Mouse (Mus musculus) heart, embryonic 16.5 days (tissue): ENCODE measurements around the gene Tspan3. TPM values are rescaled to one million over a fixed set of nuclear protein-coding genes. Genes with fewer than 3 reads are reported as not detected.

ENCODE experiments used
- ATAC-seq: fragments of 200-750 bp; cut with Nextera tagmentation; replicated peaks from 2 replicates; pipeline ENCODE4 v1.8.0; 2017; ENCODE audit warnings: moderate number of reproducible peaks; ENCODE audit not compliant: insufficient read depth, low FRiP score; ENCODE audit errors: extremely low read depth
- H3K27ac ChIP-seq: fragments of 300-500 bp; sonication (generic); 2 replicates; pipeline ENCODE4 v1.5.1; 2014; ENCODE audit warnings: mild to moderate bottlenecking, low read length, control low read depth, moderate library complexity
- H3K27me3 ChIP-seq: fragments of 300-500 bp; sonication (generic); 2 replicates; pipeline ENCODE4 v1.6.1; 2014; ENCODE audit warnings: low read length, mixed read lengths; ENCODE audit not compliant: control insufficient read depth, insufficient read depth
- H3K36me3 ChIP-seq: fragments of 300-500 bp; sonication (generic); 2 replicates; pipeline ENCODE4 v1.6.1; 2014; ENCODE audit not compliant: control insufficient read depth, insufficient read depth
- H3K4me1 ChIP-seq: fragments of 300-500 bp; sonication (generic); 2 replicates; pipeline ENCODE4 v1.6.1; 2014; ENCODE audit warnings: low read length, mixed read lengths; ENCODE audit not compliant: control insufficient read depth, insufficient read depth
- H3K4me2 ChIP-seq: fragments of 300-500 bp; sonication (generic); 2 replicates; pipeline ENCODE4 v1.6.1; 2014; ENCODE audit warnings: low read depth, mild to moderate bottlenecking, control low read depth, low read length
- H3K4me3 ChIP-seq: fragments of 300-500 bp; sonication (generic); 2 replicates; pipeline ENCODE4 v1.5.1; 2014; ENCODE audit warnings: mild to moderate bottlenecking, control low read depth, low read length
- H3K9ac ChIP-seq: fragments of 300-500 bp; sonication (generic); 2 replicates; pipeline ENCODE4 v1.6.1; 2014; ENCODE audit warnings: low read length, control low read depth
- H3K9me3 ChIP-seq: fragments of 300-500 bp; sonication (generic); replicated peaks from 2 replicates; pipeline ENCODE4 v1.6.1; 2016; ENCODE audit warnings: low read length; ENCODE audit not compliant: control insufficient read depth
- WGBS: fragments of 180-500 bp; shearing (Covaris S2); extraction: QIAGEN DNeasy Blood & Tissue Kit; methylation state at CpG from one replicate; pipeline ENCODE4 v1.1.7; 2014; 5-methylcytosine and 5-hydroxymethylcytosine counted together
- polyA plus RNA-seq: library from polyadenylated mRNA; unstranded; fragments of >200 nt; fragmentation: Nextera tagmentation; extraction: Ambion mirVana; gene quantifications from 2 replicates; pipeline ENCODE4 v1.2.1, GENCODE M21; 2015

Gene Tspan3
- polyA plus RNA-seq, 1 experiment from 2014 or later = 457 TPM

DNA sequence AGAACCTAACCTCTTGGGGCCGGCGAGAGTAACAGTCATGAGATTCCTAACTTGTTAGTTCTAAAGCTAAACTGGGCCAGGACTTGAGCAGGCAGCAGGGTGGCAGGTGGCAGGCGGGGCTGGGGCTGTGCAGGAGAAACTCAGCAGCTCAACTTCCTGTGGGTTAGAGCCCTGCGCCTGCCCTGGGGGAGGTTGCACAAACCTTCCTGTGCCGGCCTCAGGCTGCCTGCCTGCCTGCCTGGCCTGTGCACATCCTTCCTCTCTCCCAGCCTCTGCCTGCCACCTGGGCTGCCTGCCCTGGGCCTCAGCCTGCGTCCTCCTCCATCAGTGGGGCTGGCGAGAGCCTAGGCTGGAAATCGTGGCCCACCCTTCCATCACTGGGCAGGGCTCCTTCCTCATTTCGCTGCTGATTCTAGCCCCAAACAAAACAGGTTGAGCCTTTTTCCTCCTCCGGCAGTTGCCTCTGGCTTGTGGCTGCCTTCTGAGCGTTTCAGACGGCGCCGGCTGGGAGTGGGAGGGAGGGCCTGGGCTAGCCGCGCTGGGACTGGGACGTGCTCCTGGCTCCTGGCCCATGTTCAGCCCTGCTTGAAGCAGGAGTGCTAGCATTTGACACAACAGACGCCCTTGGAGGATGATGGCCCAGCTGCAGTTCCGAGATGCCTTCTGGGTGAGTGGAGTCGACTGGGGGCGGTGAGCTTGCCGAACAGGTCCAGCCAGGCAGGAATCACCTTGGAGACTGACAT lies 75.3 kb downstream of the Tspan3 start, which contains the start of gene Pstpip1:
Pstpip1 (plus strand) TSS at position 185 of the 743 bp plus-strand sequence.
- H3K4me2 ChIP-seq = peak within 1 kb of the TSS; percentile 56
- peak; percentile 88 for ATAC-seq
- no peaks in the 10 kb centered on the region for H3K27me3 ChIP-seq
- 15% methylated on average over 22 of the region's 22 CpGs for WGBS
- no peaks in the 10 kb centered on the region for H3K9me3 ChIP-seq
- no peaks in the 10 kb centered on the region for H3K36me3 ChIP-seq
- peak within 1 kb of the TSS; percentile 67 for H3K9ac ChIP-seq
- H3K4me1 ChIP-seq = peaks cover 19% of the 10 kb centered on the region
- H3K4me3 ChIP-seq = peak within 1 kb of the TSS; percentile 41
- peak within 1 kb of the TSS; percentile 79 for H3K27ac ChIP-seq

DNA sequence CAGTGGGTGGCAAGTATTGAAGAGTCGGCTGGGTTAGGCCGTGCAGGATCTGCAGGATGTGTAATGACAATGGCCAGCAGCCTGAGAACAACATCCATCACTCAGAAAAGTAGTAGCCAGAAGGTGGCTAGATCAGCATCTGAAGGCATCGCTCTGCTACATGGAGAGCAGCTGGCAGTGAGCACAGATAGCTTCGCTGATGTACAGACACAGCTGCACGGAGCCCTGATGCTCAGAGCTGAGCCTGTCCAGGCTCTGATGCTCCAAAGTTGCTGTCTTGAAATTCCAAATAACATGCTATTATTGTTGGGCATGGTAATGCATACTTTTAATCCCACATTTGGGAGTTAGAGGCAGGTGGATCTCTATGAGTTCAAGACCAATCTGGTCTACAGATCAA lies 78.8 kb downstream of the Tspan3 start:
- no peak overlapping the region for H3K4me2 ChIP-seq
- no peaks in the 10 kb centered on the region for H3K36me3 ChIP-seq
- WGBS = 80% methylated on average over 5 of the region's 5 CpGs
- peaks cover 19% of the 10 kb centered on the region for H3K4me1 ChIP-seq
- H3K27me3 ChIP-seq = no peaks in the 10 kb centered on the region
- H3K4me3 ChIP-seq = no peak overlapping the region
- no peaks in the 10 kb centered on the region for H3K9me3 ChIP-seq
- no peak for ATAC-seq
- H3K9ac ChIP-seq = no peak overlapping the region
- no peak overlapping the region for H3K27ac ChIP-seq

Other genes with a start within 250 kb of the Tspan3 start
- 8.1 and 8.3 TPM in 2 replicates for gene Scaper, start 227.4 kb downstream of the Tspan3 start, polyA plus RNA-seq
- not detected in 2 replicates for gene 4930563M21Rik, start 154.9 kb downstream of the Tspan3 start, polyA plus RNA-seq
- 119 and 129 TPM in 2 replicates for gene Rcn2, start 123.6 kb downstream of the Tspan3 start, polyA plus RNA-seq
- 3.6 and 6.2 TPM in 2 replicates for gene Pstpip1, start 75.5 kb downstream of the Tspan3 start, polyA plus RNA-seq